Mouse (Mus musculus): ENCODE measurements around the gene Cse1l. TPM values are rescaled to one million over a fixed set of nuclear protein-coding genes. Genes with fewer than 3 reads are reported as not detected.

Gene Cse1l
- polyA plus RNA-seq, 1 experiment: 15.8 TPM

- 60% methylated on average over 7 of the region's 7 CpGs for WGBS
- Histone ChIP-seq H3K27ac (ENCODE audit: insufficient read depth, low read depth, low read length) (no peak overlapping the region), H3K4me1 (ENCODE audit: control insufficient read depth, insufficient read depth, low read length) (peaks cover 37% of the 10 kb centered on the region), H3K36me3 (ENCODE audit: control insufficient read depth, insufficient read depth, low read length) (no peaks in the 10 kb centered on the region), H3K27me3 (replicated peaks; ENCODE audit: control insufficient read depth, insufficient read depth, low read length) (no peaks in the 10 kb centered on the region), H3K4me3 (ENCODE audit: insufficient read depth, low read depth, low read length) (no peak overlapping the region)
- 0 out of 2 replicates have a peak, but pooled peaks have one; percentile 22 for TF ChIP-seq CTCF (conservative IDR thresholded peaks at IDR 0.05; ENCODE audit: insufficient read depth, insufficient read length, low read depth, low read length)
- TF ChIP-seq POLR2A (IDR thresholded peaks at IDR 0.05; ENCODE audit: low read depth, low read length): no peak
- DNase-seq: no peak
Observed at GRCm38 (mm10) chr2:166990861-166991260, 85.0 kb downstream of the Cse1l start.

GRCm38 (mm10) chr2:166991945-166992344, 86.1 kb downstream of the Cse1l start:
- no peak overlapping the region for H3K27ac ChIP-seq (ENCODE audit: insufficient read depth, low read depth, low read length)
- H3K4me1 ChIP-seq (ENCODE audit: control insufficient read depth, insufficient read depth, low read length): peaks cover 41% of the 10 kb centered on the region
- H3K27me3 ChIP-seq (replicated peaks; ENCODE audit: control insufficient read depth, insufficient read depth, low read length): no peaks in the 10 kb centered on the region
- no peak overlapping the region for H3K4me3 ChIP-seq (ENCODE audit: insufficient read depth, low read depth, low read length)
- DNase-seq: no peak
- no peaks in the 10 kb centered on the region for H3K36me3 ChIP-seq (ENCODE audit: control insufficient read depth, insufficient read depth, low read length)
- TF ChIP-seq CTCF (conservative IDR thresholded peaks at IDR 0.05; ENCODE audit: insufficient read depth, insufficient read length, low read depth, low read length): no peak

- no peak for TF ChIP-seq CTCF (conservative IDR thresholded peaks at IDR 0.05; ENCODE audit: insufficient read depth, insufficient read length, low read depth, low read length)
- TF ChIP-seq POLR2A (IDR thresholded peaks at IDR 0.05; ENCODE audit: low read depth, low read length): no peak
- no peak for DNase-seq
- under 1% methylated on average over 28 of the region's 28 CpGs for WGBS
- Histone ChIP-seq H3K27me3 (replicated peaks; ENCODE audit: control insufficient read depth, insufficient read depth, low read length) (no peaks in the 10 kb centered on the region), H3K36me3 (ENCODE audit: control insufficient read depth, insufficient read depth, low read length) (no peaks in the 10 kb centered on the region), H3K4me3 (ENCODE audit: insufficient read depth, low read depth, low read length) (peak overlapping the region; percentile 66), H3K4me1 (ENCODE audit: control insufficient read depth, insufficient read depth, low read length) (peaks cover 36% of the 10 kb centered on the region), H3K27ac (ENCODE audit: insufficient read depth, low read depth, low read length) (peak overlapping the region; percentile 52; the same call in 1 of the 2 replicates)
Observed at GRCm38 (mm10) chr2:166995021-166995795, 89.4 kb downstream of the Cse1l start.

Other genes with a start within 250 kb of the Cse1l start
- 12.2 and 14.5 TPM in 2 replicates for gene Prex1, start 192.2 kb upstream of the Cse1l start, polyA plus RNA-seq (2012; rRNA removed)
- 3.7 and 4.0 TPM in 2 replicates for gene Trp53rkb, start 113.5 kb upstream of the Cse1l start, polyA plus RNA-seq (2012; rRNA removed)
- 17.9 and 18.7 TPM in 2 replicates for gene Arfgef2, start 100.5 kb upstream of the Cse1l start, polyA plus RNA-seq (2012; rRNA removed)
- 25.7 and 34.2 TPM in 2 replicates for gene Stau1, start 90.3 kb downstream of the Cse1l start, polyA plus RNA-seq (2012; rRNA removed)
- gene Ddx27, start 109.2 kb downstream of the Cse1l start, polyA plus RNA-seq (2012; rRNA removed): 14.9 and 15.0 TPM in 2 replicates
- 58.7 and 60.9 TPM in 2 replicates for gene Znfx1, start 157.0 kb downstream of the Cse1l start, polyA plus RNA-seq (2012; rRNA removed)